Mouse (Mus musculus) adrenal gland, adult 8-10 months (tissue): Measurements from ENCODE around the gene Gprc5c. TPM values are rescaled to one million over a fixed set of nuclear protein-coding genes. Genes with fewer than 3 reads are reported as not detected.
"Not testable (repeated sequence)": the region's sequence is repeated elsewhere in the genome, so short reads cannot be mapped to it uniquely, and the experiment has no call there.

Experiments
- DNase-seq: peaks from one replicate; pipeline ENCODE4 v3.0.0; 2022
- total RNA-seq, 4 experiments: library from RNA; stranded (reverse); gene quantifications; 2 replicates each; pipeline ENCODE4 v1.2.4; 2022

Gprc5c gene
- total RNA-seq, 4 experiments from 2014 or later, result 4.3 to 7.7 (median 4.6) TPM

- DNase-seq, result no peak
Observed at GRCm38 (mm10) chr11:114869787-114870186, 18.8 kb downstream of the Gprc5c start.

- DNase-seq, result no peak
Observed at GRCm38 (mm10) chr11:114871540-114871939, 20.6 kb downstream of the Gprc5c start.

GRCm38 (mm10) chr11:114873022-114873817 is 22.3 kb downstream of the Gprc5c start:
- DNase-seq, result no peak

GRCm38 (mm10) chr11:114874226-114875145 is 23.5 kb downstream of the Gprc5c start:
- no peak for DNase-seq

- no peak for DNase-seq
Observed at GRCm38 (mm10) chr11:114875301-114875801, 24.4 kb downstream of the Gprc5c start.

GRCm38 (mm10) chr11:114876176-114876575 is 25.2 kb downstream of the Gprc5c start:
- DNase-seq, result no peak

- no peak for DNase-seq
Observed at GRCm38 (mm10) chr11:114876621-114877020, 25.7 kb downstream of the Gprc5c start.

- DNase-seq, result peak; percentile 48
Observed at GRCm38 (mm10) chr11:114877145-114877544, 26.2 kb downstream of the Gprc5c start.

- DNase-seq, result no peak
Observed at GRCm38 (mm10) chr11:114879666-114880065, 28.7 kb downstream of the Gprc5c start.

- DNase-seq, result no peak
Observed at GRCm38 (mm10) chr11:114880185-114880584, 29.2 kb downstream of the Gprc5c start.

GRCm38 (mm10) chr11:114880589-114880988 is 29.6 kb downstream of the Gprc5c start:
- DNase-seq, result no peak

- DNase-seq, result no peak
Observed at GRCm38 (mm10) chr11:114883251-114883789, 32.4 kb downstream of the Gprc5c start.

GRCm38 (mm10) chr11:114884380-114885100 is 33.6 kb downstream of the Gprc5c start:
- no peak for DNase-seq

GRCm38 (mm10) chr11:114889991-114890518 is 39.1 kb downstream of the Gprc5c start, which contains the start of gene Cd300a:
TSS of gene Cd300a (plus strand) at chr11:114890041.
- DNase-seq, result no peak

GRCm38 (mm10) chr11:114890542-114890941 is 39.6 kb downstream of the Gprc5c start:
- no peak for DNase-seq

GRCm38 (mm10) chr11:114896085-114896484 is 45.1 kb downstream of the Gprc5c start:
- no peak for DNase-seq

GRCm38 (mm10) chr11:114898026-114898425 is 47.1 kb downstream of the Gprc5c start:
- DNase-seq, result no peak

- no peak for DNase-seq
Observed at GRCm38 (mm10) chr11:114903224-114903623, 52.3 kb downstream of the Gprc5c start.

- DNase-seq, result peak; percentile 74
Observed at GRCm38 (mm10) chr11:114907567-114907966, 56.6 kb downstream of the Gprc5c start.

GRCm38 (mm10) chr11:114908086-114908485 is 57.1 kb downstream of the Gprc5c start:
- no peak for DNase-seq

- DNase-seq, result not testable (repeated sequence)
Observed at GRCm38 (mm10) chr11:114909538-114909937, 58.6 kb downstream of the Gprc5c start.

GRCm38 (mm10) chr11:114912847-114913246 is 61.9 kb downstream of the Gprc5c start:
- DNase-seq, result peak; percentile 51
